Mouse (Mus musculus) heart, postnatal 4 days (tissue): Measurements from ENCODE around the gene BC029722. TPM values are rescaled to one million over a fixed set of nuclear protein-coding genes. Genes with fewer than 3 reads are reported as not detected.

Source experiments
- DNase-seq: peaks from one replicate; pipeline ENCODE4 v3.0.0; 2021
- total RNA-seq, 2 experiments: library from RNA; stranded (reverse); gene quantifications; 2 replicates each; pipeline ENCODE4 v1.2.3; 2021

Gene BC029722
- total RNA-seq, 2 experiments from 2014 or later, result 11.0 to 11.5 TPM

- peak; percentile 96 for DNase-seq
Measured at GRCm38 (mm10) chr2:155818596-155819391, 432 bp downstream of the BC029722 start.

DNA sequence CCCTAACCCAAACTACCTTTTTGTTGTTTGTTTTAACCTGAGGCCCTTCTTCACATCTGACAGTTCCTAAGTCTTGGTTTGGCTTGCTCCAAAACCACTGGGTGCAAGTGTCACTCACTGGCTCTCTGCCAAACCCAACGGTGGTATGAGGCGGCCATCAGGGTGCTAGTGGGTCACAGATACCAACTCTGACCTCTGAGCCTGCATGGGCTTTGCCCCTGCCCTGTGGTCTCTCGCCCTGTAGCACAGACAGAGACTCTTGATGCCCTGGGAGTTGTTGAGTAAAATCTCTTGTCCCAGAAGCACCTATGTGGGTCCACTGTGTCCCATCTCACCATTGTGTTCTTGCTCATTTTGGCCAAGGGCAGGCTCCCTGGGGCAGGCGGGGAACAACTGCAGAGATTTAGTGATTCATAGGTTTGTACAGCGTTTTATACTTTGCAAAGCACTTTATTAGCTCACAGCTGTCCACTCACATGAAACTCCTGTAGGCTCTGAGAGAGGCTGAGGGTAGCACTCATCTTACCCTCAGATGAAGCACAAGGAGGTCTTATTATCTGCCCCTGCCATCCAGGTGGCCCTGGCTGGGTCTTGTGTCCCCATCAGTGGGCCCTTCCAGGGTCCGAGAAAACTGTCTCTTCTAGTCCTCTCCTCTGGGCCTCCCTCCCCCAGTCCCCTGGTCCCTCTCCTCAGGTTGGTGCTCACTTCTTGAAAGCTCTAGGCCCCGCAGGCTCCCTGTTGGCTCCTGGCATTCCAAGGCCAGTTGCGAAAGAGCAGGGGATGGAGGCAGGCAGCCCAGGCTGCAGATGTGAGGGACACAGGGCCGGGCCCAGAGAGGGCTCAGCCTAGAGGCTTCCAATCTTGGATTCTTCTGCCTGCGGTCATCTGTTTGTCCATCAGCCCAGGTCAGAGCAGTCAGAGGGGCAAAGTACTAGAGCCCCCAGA is 1.7 kb downstream of the BC029722 start:
- no peak for DNase-seq

GRCm38 (mm10) chr2:155816179-155816578 is 3.0 kb downstream of the BC029722 start:
- no peak for DNase-seq

DNA sequence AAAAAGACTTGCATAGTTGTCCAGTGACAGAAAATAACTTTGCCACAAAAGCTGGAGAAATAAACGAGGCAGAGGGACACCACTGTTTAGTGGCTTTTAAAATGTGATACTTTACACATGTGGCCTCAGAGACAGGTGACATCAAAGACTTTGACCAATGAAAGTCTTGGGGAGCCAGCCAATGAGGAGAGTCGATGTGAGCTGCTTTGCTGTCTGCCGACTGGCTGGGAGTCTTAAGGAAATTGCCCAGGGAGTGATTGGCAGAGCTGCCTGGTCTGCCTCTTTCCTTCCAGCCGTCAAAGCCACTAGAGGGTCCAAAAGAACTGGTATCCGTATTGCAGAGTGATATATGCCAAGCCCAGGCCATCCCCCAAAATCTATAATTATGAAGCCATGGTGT is 4.4 kb downstream of the BC029722 start:
- DNase-seq, result no peak

DNA sequence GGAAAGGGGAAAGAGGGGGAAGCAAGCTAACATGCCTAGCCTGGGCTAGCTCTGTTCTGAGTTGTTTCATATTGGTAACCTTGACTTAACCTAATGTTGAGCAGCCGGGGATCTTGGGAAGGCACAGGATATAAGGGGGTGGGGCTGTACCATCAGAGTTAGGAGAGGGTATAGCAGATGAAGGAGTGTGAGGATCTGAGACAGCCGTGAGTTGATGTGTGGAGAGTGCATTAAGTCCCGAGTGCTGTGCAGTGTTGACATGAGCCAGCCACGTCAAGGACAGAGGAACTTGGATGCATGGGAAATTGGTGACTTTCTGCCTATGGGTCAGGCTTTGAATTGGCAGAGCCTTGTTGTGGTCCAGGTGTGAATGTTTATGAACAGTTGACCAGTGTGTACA is 6.6 kb downstream of the BC029722 start:
- no peak for DNase-seq

GRCm38 (mm10) chr2:155811821-155812396 is 7.3 kb downstream of the BC029722 start:
- DNase-seq, result peak; percentile 84

DNA sequence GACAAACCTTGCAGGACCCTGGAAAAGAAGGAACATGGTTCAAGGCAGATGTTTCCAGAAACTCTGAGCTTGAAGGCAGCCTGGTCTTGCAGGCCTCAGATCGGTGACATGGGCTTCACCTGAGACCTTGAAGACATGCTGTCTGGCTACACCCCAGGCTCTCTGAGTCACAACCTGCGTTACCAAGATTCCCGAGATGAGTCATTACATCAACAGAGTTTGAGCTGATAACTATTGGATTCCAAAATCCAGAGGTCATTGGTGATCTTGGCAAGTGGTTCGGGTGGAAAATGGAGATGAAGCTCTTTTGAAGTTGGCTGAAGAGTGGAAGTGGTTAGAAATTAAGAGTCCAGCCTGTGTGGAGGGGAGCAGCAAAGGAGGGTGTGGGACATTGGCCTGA is 9.6 kb downstream of the BC029722 start:
- no peak for DNase-seq

DNA sequence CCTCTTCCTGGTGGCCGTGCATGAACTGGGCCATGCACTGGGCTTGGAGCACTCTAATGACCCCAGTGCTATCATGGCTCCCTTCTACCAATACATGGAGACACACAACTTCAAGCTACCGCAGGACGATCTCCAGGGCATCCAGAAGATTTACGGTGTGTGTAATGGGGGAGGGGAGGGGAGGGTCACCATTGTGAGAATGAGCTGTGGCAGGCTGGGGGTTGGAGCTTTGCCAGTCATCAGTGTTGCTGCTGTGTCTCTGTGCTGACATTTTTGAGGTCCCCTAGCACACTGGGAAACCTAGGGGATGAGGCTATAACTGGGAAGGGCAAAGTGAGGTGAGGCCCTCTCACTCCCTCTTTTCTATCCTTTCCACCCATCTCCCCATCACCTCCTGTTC is 11.8 kb downstream of the BC029722 start:
- no peak for DNase-seq

DNA sequence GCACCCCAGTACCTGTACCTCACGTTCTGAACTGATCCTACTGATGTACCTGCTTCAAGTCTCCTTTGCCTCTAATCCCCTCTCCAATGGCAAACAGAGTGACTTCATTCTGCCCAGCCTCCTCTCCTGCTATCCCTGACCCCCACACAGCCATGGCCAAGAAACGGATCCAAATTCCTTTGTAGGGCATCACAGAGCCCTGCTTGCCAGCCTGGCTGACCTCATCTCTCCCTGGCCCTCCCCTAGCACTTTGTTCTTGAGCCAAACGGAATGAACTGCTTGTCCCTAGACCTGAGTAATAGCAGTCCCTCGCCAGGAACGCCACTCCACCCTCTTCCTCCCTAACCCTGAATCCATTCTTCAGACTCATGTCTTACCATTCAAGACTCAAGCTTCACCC is 12.7 kb downstream of the BC029722 start:
- DNase-seq, result peak; percentile 56

DNA sequence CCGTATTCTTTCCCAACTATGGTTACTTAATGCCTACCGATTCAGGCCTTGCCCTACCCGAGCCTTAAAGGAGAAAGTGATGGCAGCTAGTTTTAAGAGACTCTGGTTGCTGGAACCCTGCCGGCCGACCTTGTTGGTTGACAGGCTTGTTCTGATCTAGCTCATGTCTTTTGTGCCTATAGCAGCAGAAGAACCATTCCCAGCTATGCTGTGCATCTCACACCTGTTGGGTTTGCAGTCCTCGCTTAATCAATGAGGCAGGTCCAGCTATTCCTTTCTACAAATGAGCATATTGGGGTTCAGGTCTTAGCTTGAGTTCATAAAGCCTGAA is 13.3 kb downstream of the BC029722 start:
- DNase-seq, result no peak

- peak; percentile 64 for DNase-seq
Measured at GRCm38 (mm10) chr2:155805231-155805924, 13.8 kb downstream of the BC029722 start.

GRCm38 (mm10) chr2:155804053-155804452 is 15.2 kb downstream of the BC029722 start:
- DNase-seq, result no peak

DNA sequence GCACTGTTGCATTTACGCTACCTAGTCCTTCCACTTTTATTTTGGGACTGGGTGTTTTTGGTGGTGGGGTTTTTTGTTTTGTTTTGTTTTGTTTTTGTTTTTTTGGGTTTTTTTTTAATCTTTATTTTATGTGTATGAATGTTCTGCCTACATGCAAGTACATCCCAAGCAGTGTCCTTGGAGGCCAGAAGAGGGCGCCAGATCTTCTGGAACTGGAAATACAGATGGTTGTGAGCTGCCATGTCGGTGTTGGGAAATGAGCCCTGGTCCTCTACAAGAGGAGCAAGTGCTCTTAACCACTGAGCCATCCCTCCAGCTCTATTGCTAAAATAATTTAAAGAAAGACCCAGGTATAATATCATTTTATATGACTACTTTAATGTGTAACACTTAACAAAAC is 16.5 kb downstream of the BC029722 start:
- DNase-seq, result no peak

GRCm38 (mm10) chr2:155798613-155799012 is 20.6 kb downstream of the BC029722 start:
- DNase-seq, result no peak

DNA sequence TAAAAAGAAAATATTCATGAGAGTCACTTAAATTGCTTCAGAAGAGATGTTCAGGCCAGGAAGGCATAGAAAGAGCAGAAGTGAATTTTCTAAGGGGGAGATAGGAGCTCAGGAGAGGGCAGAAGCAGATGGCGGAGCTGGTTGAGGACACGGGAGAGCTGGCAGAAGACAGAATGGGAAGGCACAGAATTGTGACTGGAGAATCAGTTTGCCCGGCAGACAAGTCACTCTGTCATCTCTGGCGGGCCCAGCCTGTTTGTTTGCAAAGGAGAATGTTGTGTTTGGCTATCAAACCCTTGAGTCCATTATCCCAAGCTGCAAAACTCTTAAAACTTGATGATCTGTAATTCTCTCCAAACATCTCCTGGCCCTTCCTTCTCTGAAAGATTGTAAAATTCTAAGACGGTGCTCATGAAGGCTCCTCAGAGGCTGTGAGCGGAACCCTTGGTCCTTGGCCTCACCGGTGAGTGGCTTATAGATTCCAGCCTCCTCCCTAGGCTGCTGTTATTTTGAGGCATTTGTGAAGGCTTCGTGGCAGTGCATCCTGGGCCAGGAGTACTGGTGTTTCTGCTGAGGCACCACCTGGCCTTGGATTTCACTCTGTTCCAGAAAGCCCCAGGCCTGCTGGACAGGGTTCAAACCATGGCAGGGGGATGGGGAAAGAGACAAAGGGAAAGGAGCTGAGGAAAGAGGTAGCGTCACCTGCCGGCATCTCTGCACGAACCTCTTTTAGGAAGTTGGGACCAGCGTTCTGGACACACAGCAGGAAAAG is 24.4 kb downstream of the BC029722 start:
- DNase-seq, result no peak

- DNase-seq, result no peak
Measured at GRCm38 (mm10) chr2:155792899-155793298, 26.3 kb downstream of the BC029722 start.

GRCm38 (mm10) chr2:155787949-155788931 is 31.0 kb downstream of the BC029722 start:
- DNase-seq, result no peak

GRCm38 (mm10) chr2:155786905-155787304 is 32.3 kb downstream of the BC029722 start:
- DNase-seq, result no peak

- no peak for DNase-seq
Measured at GRCm38 (mm10) chr2:155784534-155784933, 34.7 kb downstream of the BC029722 start.

- no peak for DNase-seq
Measured at GRCm38 (mm10) chr2:155779506-155779905, 39.7 kb downstream of the BC029722 start.

DNA sequence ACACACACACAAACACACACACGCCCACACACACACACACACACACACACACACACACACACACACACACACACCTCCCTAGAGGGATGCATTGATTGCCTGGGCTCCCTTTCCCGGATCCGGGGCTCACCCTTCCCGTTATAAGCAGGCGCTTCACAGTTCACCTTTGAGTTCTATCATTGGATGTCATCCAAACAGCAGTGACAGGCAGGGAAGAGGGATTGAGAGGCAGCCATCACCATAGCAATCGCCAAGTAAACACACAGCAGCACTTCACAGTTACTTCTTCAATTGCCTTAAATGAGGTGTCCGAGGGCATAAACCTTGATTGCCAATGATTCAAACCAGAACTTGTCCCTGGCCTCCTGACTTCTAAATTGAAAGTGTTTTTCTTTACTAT is 40.2 kb downstream of the BC029722 start:
- DNase-seq, result no peak
